Mouse (Mus musculus): Measurements from ENCODE around the gene Prdm5.

DNA sequence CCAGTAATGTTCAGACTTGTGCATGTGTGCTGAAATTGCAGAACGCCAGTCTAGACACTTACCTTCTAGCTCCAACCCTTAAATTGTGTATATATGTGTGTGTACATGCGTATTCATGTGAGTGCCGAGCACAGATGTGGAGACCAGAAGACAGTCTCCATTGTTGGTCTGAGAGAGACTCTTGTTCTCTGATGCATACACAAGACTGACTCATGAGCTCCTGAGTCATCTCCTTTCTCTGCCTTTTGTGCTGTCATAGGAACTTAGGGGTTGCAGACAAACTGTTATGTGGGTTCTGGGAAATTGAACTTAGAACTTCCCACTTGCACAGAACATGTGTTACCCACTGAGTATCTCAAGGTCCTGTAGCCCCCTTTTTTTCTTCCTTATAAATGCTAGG is 85.4 kb downstream of the Prdm5 start:
- no peak for TF ChIP-seq POLR2A (IDR thresholded peaks at IDR 0.05; ENCODE audit: insufficient read depth, low read length)
- no peak for TF ChIP-seq CTCF (IDR thresholded peaks at IDR 0.05; ENCODE audit: low read depth, low read length)
- no peak for TF ChIP-seq EP300 (IDR thresholded peaks at IDR 0.05; ENCODE audit: insufficient read depth, low read depth, low read length)

Measured in ES-Bruce4 (cell line).